Mouse (Mus musculus): ENCODE results near the gene Pex3. TPM values are rescaled to one million over a fixed set of nuclear protein-coding genes. Genes with fewer than 3 reads are reported as not detected.

Pex3 gene
- total and polyA plus RNA-seq, 2 experiments from 2014 or later, result 25.0 to 46.8 TPM

- Histone ChIP-seq H3K9me3 (replicated peaks; ENCODE audit: control insufficient read depth, low read length) (no peaks in the 10 kb centered on the region), H3K4me1 (ENCODE audit: control insufficient read depth, insufficient read depth) (peaks cover 20% of the 10 kb centered on the region), H3K4me2 (ENCODE audit: low read depth, low read length) (peak overlapping the region; percentile 70), H3K27ac (ENCODE audit: low read depth) (peak overlapping the region; percentile 70), H3K27me3 (ENCODE audit: control insufficient read depth, insufficient read depth, low read length) (no peaks in the 10 kb centered on the region), H3K36me3 (replicated peaks; ENCODE audit: control insufficient read depth, insufficient read depth, low read length) (peaks cover 20% of the 10 kb centered on the region), H3K9ac (replicated peaks; ENCODE audit: low read depth, low read length) (peak overlapping the region; percentile 56), H3K4me3 (ENCODE audit: low read depth, low read length) (peak overlapping the region; percentile 66)
- ATAC-seq (ENCODE audit: insufficient read depth, low read depth) (peak; percentile 88), DNase-seq (ENCODE audit: low spot score) (peak; percentile 93)
- no peak for TF ChIP-seq EP300 (IDR thresholded peaks at IDR 0.05; ENCODE audit: low read depth)
- TF ChIP-seq CTCF (IDR thresholded peaks at IDR 0.05; ENCODE audit: low read depth), result no peak
- WGBS, result 0% methylated on average over 18 of the region's 30 CpGs
Measured at GRCm38 (mm10) chr10:13500938-13501496, 51.9 kb downstream of the Pex3 start.

- Histone ChIP-seq H3K4me1 (ENCODE audit: control insufficient read depth, insufficient read depth) (peaks cover 20% of the 10 kb centered on the region), H3K27me3 (ENCODE audit: control insufficient read depth, insufficient read depth, low read length) (no peaks in the 10 kb centered on the region), H3K36me3 (replicated peaks; ENCODE audit: control insufficient read depth, insufficient read depth, low read length) (peaks cover 15% of the 10 kb centered on the region; the same call in 1 of the 2 replicates), H3K27ac (ENCODE audit: low read depth) (peak overlapping the region; percentile 70), H3K9me3 (replicated peaks; ENCODE audit: control insufficient read depth, low read length) (no peaks in the 10 kb centered on the region), H3K4me3 (ENCODE audit: low read depth, low read length) (peak overlapping the region; percentile 66), H3K9ac (replicated peaks; ENCODE audit: low read depth, low read length) (peak overlapping the region; percentile 56), H3K4me2 (ENCODE audit: low read depth, low read length) (peak overlapping the region; percentile 70)
- TF ChIP-seq EP300 (IDR thresholded peaks at IDR 0.05; ENCODE audit: low read depth), result no peak
- no peak for TF ChIP-seq CTCF (IDR thresholded peaks at IDR 0.05; ENCODE audit: low read depth)
- WGBS, result 51% methylated on average over 9 of the region's 9 CpGs
- ATAC-seq (ENCODE audit: insufficient read depth, low read depth), result no peak
- no peak for DNase-seq (ENCODE audit: low spot score)
Measured at GRCm38 (mm10) chr10:13500473-13500872, 52.5 kb downstream of the Pex3 start.

GRCm38 (mm10) chr10:13499331-13499730, 53.6 kb downstream of the Pex3 start, which contains the start of gene Fuca2:
Gene Fuca2, plus strand, starts transcription at chr10:13499540.
- Histone ChIP-seq H3K9ac (replicated peaks; ENCODE audit: low read depth, low read length) (peak within 1 kb of the TSS; percentile 56; the same call in 1 of the 2 replicates), H3K4me1 (ENCODE audit: control insufficient read depth, insufficient read depth) (peaks cover 20% of the 10 kb centered on the region), H3K9me3 (replicated peaks; ENCODE audit: control insufficient read depth, low read length) (no peaks in the 10 kb centered on the region), H3K27me3 (ENCODE audit: control insufficient read depth, insufficient read depth, low read length) (no peaks in the 10 kb centered on the region), H3K4me3 (ENCODE audit: low read depth, low read length) (no peak within 1 kb of the TSS), H3K4me2 (ENCODE audit: low read depth, low read length) (peak within 1 kb of the TSS; percentile 70; the same call in 1 of the 2 replicates), H3K27ac (ENCODE audit: low read depth) (no peak within 1 kb of the TSS), H3K36me3 (replicated peaks; ENCODE audit: control insufficient read depth, insufficient read depth, low read length) (0 out of 2 replicates have a peak, but pooled peaks cover 4% of the 10 kb centered on the region)
- TF ChIP-seq EP300 (IDR thresholded peaks at IDR 0.05; ENCODE audit: low read depth), result no peak
- no peak for TF ChIP-seq CTCF (IDR thresholded peaks at IDR 0.05; ENCODE audit: low read depth)
- ATAC-seq (ENCODE audit: insufficient read depth, low read depth), result no peak
- no peak for DNase-seq (ENCODE audit: low spot score)
- WGBS, result 82% methylated on average over 2 of the region's 2 CpGs

GRCm38 (mm10) chr10:13496315-13496714, 56.6 kb downstream of the Pex3 start:
- no peak overlapping the region for H3K4me3 ChIP-seq (ENCODE audit: low read depth, low read length)
- H3K27me3 ChIP-seq (ENCODE audit: control insufficient read depth, insufficient read depth, low read length), result no peaks in the 10 kb centered on the region
- 31% methylated on average over 3 of the region's 3 CpGs for WGBS
- H3K4me1 ChIP-seq (ENCODE audit: control insufficient read depth, insufficient read depth), result peaks cover 14% of the 10 kb centered on the region
- peak overlapping the region; percentile 67 for H3K27ac ChIP-seq (ENCODE audit: low read depth)
- TF ChIP-seq EP300 (IDR thresholded peaks at IDR 0.05; ENCODE audit: low read depth) (peak; percentile 61), CTCF (IDR thresholded peaks at IDR 0.05; ENCODE audit: low read depth) (no peak)
- H3K9me3 ChIP-seq (replicated peaks; ENCODE audit: control insufficient read depth, low read length), result no peaks in the 10 kb centered on the region
- ATAC-seq (ENCODE audit: insufficient read depth, low read depth), result peak; percentile 81
- H3K9ac ChIP-seq (replicated peaks; ENCODE audit: low read depth, low read length), result no peak overlapping the region
- H3K4me2 ChIP-seq (ENCODE audit: low read depth, low read length), result 0 out of 2 replicates have a peak overlapping the region, but pooled peaks have one; percentile 6
- no peaks in the 10 kb centered on the region for H3K36me3 ChIP-seq (replicated peaks; ENCODE audit: control insufficient read depth, insufficient read depth, low read length)
- peak; percentile 80 for DNase-seq (ENCODE audit: low spot score)

GRCm38 (mm10) chr10:13493978-13494686, 58.8 kb downstream of the Pex3 start:
- DNase-seq (ENCODE audit: low spot score), result no peak
- no peak for ATAC-seq (ENCODE audit: insufficient read depth, low read depth)
- H3K4me1 ChIP-seq (ENCODE audit: control insufficient read depth, insufficient read depth), result peaks cover 18% of the 10 kb centered on the region
- no peak for TF ChIP-seq EP300 (IDR thresholded peaks at IDR 0.05; ENCODE audit: low read depth)
- no peak for TF ChIP-seq CTCF (IDR thresholded peaks at IDR 0.05; ENCODE audit: low read depth)
- H3K27me3 ChIP-seq (ENCODE audit: control insufficient read depth, insufficient read depth, low read length), result no peaks in the 10 kb centered on the region
- no peak overlapping the region for H3K4me3 ChIP-seq (ENCODE audit: low read depth, low read length)
- H3K36me3 ChIP-seq (replicated peaks; ENCODE audit: control insufficient read depth, insufficient read depth, low read length), result no peaks in the 10 kb centered on the region
- WGBS, result 81% methylated on average over 9 of the region's 9 CpGs
- no peak overlapping the region for H3K4me2 ChIP-seq (ENCODE audit: low read depth, low read length)
- H3K9me3 ChIP-seq (replicated peaks; ENCODE audit: control insufficient read depth, low read length), result no peaks in the 10 kb centered on the region
- no peak overlapping the region for H3K27ac ChIP-seq (ENCODE audit: low read depth)
- H3K9ac ChIP-seq (replicated peaks; ENCODE audit: low read depth, low read length), result no peak overlapping the region
